Mouse (Mus musculus): ENCODE data around the gene H2-Ob. TPM values are rescaled to one million over a fixed set of nuclear protein-coding genes. Genes with fewer than 3 reads are reported as not detected.

The H2-Ob gene
- total and polyA plus RNA-seq, 3 experiments: 13.7 to 31.9 (median 19.9) TPM

DNA sequence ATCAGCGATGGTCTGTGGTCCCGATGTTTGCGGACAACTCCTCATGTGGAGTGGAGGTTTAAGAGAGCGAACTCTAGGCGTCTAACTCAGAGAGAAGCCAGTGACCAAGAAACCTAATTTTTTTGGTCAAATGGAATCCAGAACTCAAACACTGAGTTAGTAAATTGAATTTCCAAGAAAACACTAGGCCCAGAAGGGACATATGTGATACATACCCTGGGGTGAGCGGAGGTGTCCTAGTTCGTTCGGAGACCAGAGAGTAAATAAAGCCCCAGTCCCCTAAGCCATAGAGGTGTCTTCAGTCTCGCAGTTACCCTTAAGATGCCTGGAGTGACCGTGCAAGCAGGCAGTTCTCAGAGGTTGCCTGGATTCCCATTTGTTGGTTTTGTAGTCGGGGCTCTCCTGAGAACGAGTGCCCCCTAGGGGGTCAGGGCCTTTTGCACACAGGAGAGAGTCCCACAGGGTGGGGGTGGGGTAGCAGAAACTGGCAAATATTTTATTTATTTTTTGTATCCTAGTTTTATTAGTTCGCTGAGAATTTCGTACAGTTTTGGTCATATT is 25.2 kb downstream of the H2-Ob start:
- peaks cover 9% of the 10 kb centered on the region; the same call in 1 of the 2 replicates for H3K79me2 ChIP-seq (replicated peaks; ENCODE audit: control insufficient read depth, extremely low read depth, insufficient read depth, poor library complexity, severe bottlenecking)
- peak overlapping the region; percentile 51 for H3K27ac ChIP-seq (ENCODE audit: insufficient read depth, low read depth)
- in situ Hi-C loops (cut with MboI; ENCODE audit: low pct_ligation_motif_present, low pct_unique_long_range_greater_than_20kb, low sequenced_read_pairs): no loop called here
- H3K9me3 ChIP-seq (replicated peaks; ENCODE audit: low read length): no peaks in the 10 kb centered on the region
- H3K36me3 ChIP-seq (replicated peaks in 1 of 2; ENCODE audit: control insufficient read depth in 1 of 2, insufficient read depth in 1 of 2, low read length in 1 of 2): peaks cover 18 to 31% of the 10 kb centered on the region in 2 experiments
- DNase-seq (ENCODE audit: extremely low read depth): peak; percentile 94
- peak overlapping the region; percentile 98 for H3K9ac ChIP-seq (ENCODE audit: insufficient read depth, low read depth)
- TF ChIP-seq TCF12 (IDR thresholded peaks at IDR 0.05; ENCODE audit: low read depth, low read length) (peak; percentile 37; the same call in 1 of the 2 replicates), GABPA (IDR thresholded peaks at IDR 0.05; ENCODE audit: insufficient replicate concordance, low read depth, low read length) (no peak), MAX (IDR thresholded peaks at IDR 0.05; ENCODE audit: low read length) (0 out of 2 replicates have a peak, but pooled peaks have one; percentile 41), ZMIZ1 (IDR thresholded peaks at IDR 0.05; ENCODE audit: low read depth, low read length) (peak; percentile 42; the same call in 1 of the 2 replicates), PAX5 (IDR thresholded peaks at IDR 0.05; ENCODE audit: low read length) (no peak), IRF4 (IDR thresholded peaks at IDR 0.05; ENCODE audit: low read depth, low read length) (peak; percentile 59), RCOR1 (conservative IDR thresholded peaks at IDR 0.05; ENCODE audit: low read depth, low read length) (no peak), JUND (conservative IDR thresholded peaks at IDR 0.05; ENCODE audit: low read depth, low read length) (no peak; the same call in 1 of the 2 replicates), ZKSCAN1 (IDR thresholded peaks at IDR 0.05; ENCODE audit: borderline replicate concordance, low read depth, low read length) (no peak), MAFK (IDR thresholded peaks at IDR 0.05; ENCODE audit: insufficient replicate concordance, low read length) (0 out of 2 replicates have a peak, but pooled peaks have one; percentile 43), MYC (IDR thresholded peaks at IDR 0.05; ENCODE audit: low read depth, low read length) (peak; percentile 82), CTCF (conservative IDR thresholded peaks at IDR 0.05 in 1 of 2, IDR thresholded peaks at IDR 0.05 in 1 of 2; ENCODE audit: low read depth in 2 of 2, low read length in 2 of 2) (peak in 1 of 2 experiments; percentile 85; a peak in 2 of 4 replicates), E2F4 (IDR thresholded peaks at IDR 0.05; ENCODE audit: insufficient replicate concordance, low read depth, low read length) (no peak), HCFC1 (IDR thresholded peaks at IDR 0.05; ENCODE audit: low read depth, low read length) (peak; percentile 47; the same call in 1 of the 2 replicates), SIN3A (IDR thresholded peaks at IDR 0.05; ENCODE audit: low read length) (peak; percentile 80), BHLHE40 (IDR thresholded peaks at IDR 0.05; ENCODE audit: low read depth, low read length) (peak; percentile 59), CHD2 (IDR thresholded peaks at IDR 0.05; ENCODE audit: low read length) (peak; percentile 93), RAD21 (IDR thresholded peaks at IDR 0.05; ENCODE audit: low read depth, low read length) (peak; percentile 43), MEF2A (IDR thresholded peaks at IDR 0.05; ENCODE audit: borderline replicate concordance, low read depth, low read length) (peak; percentile 22; the same call in 1 of the 2 replicates), ETS1 (conservative IDR thresholded peaks at IDR 0.05; ENCODE audit: low read depth, low read length) (peak; percentile 48), ZNF384 (IDR thresholded peaks at IDR 0.05; ENCODE audit: low read depth, low read length) (no peak), POLR2A (IDR thresholded peaks at IDR 0.05; ENCODE audit: low read depth, low read length) (peak; percentile 61), MAZ (IDR thresholded peaks at IDR 0.05; ENCODE audit: low read depth, low read length) (peak; percentile 98), MXI1 (IDR thresholded peaks at IDR 0.05; ENCODE audit: low read depth, low read length) (peak; percentile 45; the same call in 1 of the 2 replicates), SMC3 (IDR thresholded peaks at IDR 0.05; ENCODE audit: low read depth, low read length) (peak; percentile 51), CHD1 (IDR thresholded peaks at IDR 0.05; ENCODE audit: low read depth, low read length) (peak; percentile 41; the same call in 1 of the 2 replicates), EP300 (IDR thresholded peaks at IDR 0.05; ENCODE audit: low read length) (peak; percentile 26; the same call in 1 of the 2 replicates), POLR2AphosphoS2 (IDR thresholded peaks at IDR 0.05; ENCODE audit: low read depth, low read length) (no peak), NELFE (IDR thresholded peaks at IDR 0.05; ENCODE audit: low read depth, low read length) (peak; percentile 68; the same call in 1 of the 2 replicates), JUN (IDR thresholded peaks at IDR 0.05; ENCODE audit: insufficient read depth, low read depth, low read length) (no peak), USF1 (IDR thresholded peaks at IDR 0.05; ENCODE audit: low read depth, low read length) (no peak), TBP (conservative IDR thresholded peaks at IDR 0.05; ENCODE audit: low read depth, low read length) (peak; percentile 76), UBTF (IDR thresholded peaks at IDR 0.05; ENCODE audit: low read depth, low read length) (0 out of 2 replicates have a peak, but pooled peaks have one; percentile 47), ZC3H11A (IDR thresholded peaks at IDR 0.05; ENCODE audit: low read depth, low read length) (no peak), ELF1 (IDR thresholded peaks at IDR 0.05; ENCODE audit: low read depth, low read length) (no peak), NRF1 (IDR thresholded peaks at IDR 0.05; ENCODE audit: low read depth, low read length) (no peak), KAT2A (IDR thresholded peaks at IDR 0.05; ENCODE audit: insufficient replicate concordance, low read length) (no peak), USF2 (conservative IDR thresholded peaks at IDR 0.05; ENCODE audit: low read depth, low read length) (no peak)
- peak overlapping the region; percentile 52; the same call in 1 of the 2 replicates for H3K4me2 ChIP-seq (ENCODE audit: insufficient read depth, low read depth, poor library complexity, severe bottlenecking)
- H3K4me3 ChIP-seq (replicated peaks in 1 of 3; ENCODE audit: low read depth in 2 of 3, low read length in 2 of 3, poor library complexity in 1 of 3): peak overlapping the region; percentile 70 to 95 (median 78)
- peaks cover 6 to 53% of the 10 kb centered on the region in 2 experiments for H3K4me1 ChIP-seq (ENCODE audit: control insufficient read depth in 1 of 2, insufficient read depth in 2 of 2)
- dilution Hi-C loops (cut with MboI; ENCODE audit: extremely low pct_ligation_motif_present, extremely low pct_unique_long_range_greater_than_20kb, low sequenced_read_pairs): no loop called here
- H3K27me3 ChIP-seq (replicated peaks): no peaks in the 10 kb centered on the region

All from CH12.LX (cell line).